Mouse (Mus musculus) embryonic fibroblast, embryonic 13.5 days (primary cell): Measurements from ENCODE around the gene Cryzl1.

Experiments used
- CTCF ChIP-seq: IDR thresholded peaks from 2 replicates; pipeline ENCODE4 v1.5.1; 2011; ENCODE audit warnings: mild to moderate bottlenecking, control low read depth, low read length, moderate library complexity, borderline replicate concordance; ENCODE audit not compliant: insufficient read depth
- POLR2A ChIP-seq: IDR thresholded peaks from 2 replicates; pipeline ENCODE4 v1.6.1; 2011; ENCODE audit warnings: low read depth, mild to moderate bottlenecking, control low read depth, low read length, moderate library complexity

DNA sequence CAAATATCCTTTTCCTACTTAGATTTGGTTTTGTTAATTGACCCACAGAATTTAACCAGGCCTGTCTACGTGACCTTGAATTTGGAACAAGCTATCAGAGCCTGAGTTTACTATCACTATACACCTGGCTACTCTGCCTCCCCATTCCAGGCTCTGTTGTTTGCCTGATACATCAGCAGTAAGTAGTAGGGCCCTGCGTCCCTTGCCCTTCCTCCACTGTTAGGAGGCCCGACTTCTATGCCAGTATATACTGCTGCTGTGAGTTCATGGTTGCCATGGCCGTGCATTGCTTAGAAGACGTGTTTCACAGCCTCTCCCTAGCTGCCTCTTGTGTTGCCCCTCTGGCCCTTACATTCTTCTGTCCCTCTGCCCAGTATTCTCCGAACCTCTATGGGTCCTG is 42.6 kb upstream of the Cryzl1 start:
- no peak for TF ChIP-seq POLR2A
- TF ChIP-seq CTCF = no peak
